Mouse (Mus musculus): ENCODE data around the gene Tspyl3. TPM values are rescaled to one million over a fixed set of nuclear protein-coding genes. Genes with fewer than 3 reads are reported as not detected.

The Tspyl3 gene
- total and polyA plus RNA-seq, 3 experiments, result 0.27 TPM; not detected in 1

- peak; percentile 38 for ATAC-seq (ENCODE audit: extremely low read depth, insufficient number of reproducible peaks, low FRiP score, poor library complexity, severe bottlenecking)
- Histone ChIP-seq H3K4me1 (ENCODE audit: insufficient read depth, low read depth, low read length) (peaks cover 62% of the 10 kb centered on the region), H3K4me3 (ENCODE audit: low read depth, low read length) (peak within 1 kb of the TSS; percentile 88), H3K27me3 (ENCODE audit: insufficient read depth, low read length) (no peaks in the 10 kb centered on the region), H3K36me3 (replicated peaks) (peaks cover 59% of the 10 kb centered on the region), H3K9me3 (replicated peaks) (no peaks in the 10 kb centered on the region)
- DNase-seq (ENCODE audit: low spot score), result peak; percentile 85
- TF ChIP-seq TAL1 (conservative IDR thresholded peaks at IDR 0.05; ENCODE audit: low read depth, low read length), result no peak
- no peak for TF ChIP-seq POLR2AphosphoS5 (IDR thresholded peaks at IDR 0.05; ENCODE audit: insufficient replicate concordance, low read depth, low read length)
Observed at GRCm38 (mm10) chr2:153241250-153242014, 16.2 kb upstream of the Tspyl3 start, which contains the start of the genes Plagl2 and Pofut1. TSS of gene Plagl2 (minus strand) at chr2:153241426. TSS of gene Pofut1 (plus strand) at chr2:153241533.

- no peaks in the 10 kb centered on the region for H3K27me3 ChIP-seq (ENCODE audit: insufficient read depth, low read length)
- peak overlapping the region; percentile 88 for H3K4me3 ChIP-seq (ENCODE audit: low read depth, low read length)
- peak; percentile 62 for DNase-seq (ENCODE audit: low spot score)
- H3K36me3 ChIP-seq (replicated peaks), result peaks cover 61% of the 10 kb centered on the region
- ATAC-seq (ENCODE audit: extremely low read depth, insufficient number of reproducible peaks, low FRiP score, poor library complexity, severe bottlenecking), result peak; percentile 61
- TF ChIP-seq GATA2 (IDR thresholded peaks at IDR 0.05; ENCODE audit: borderline replicate concordance, low read depth, low read length) (no peak), POLR2AphosphoS5 (IDR thresholded peaks at IDR 0.05; ENCODE audit: insufficient replicate concordance, low read depth, low read length) (0 out of 2 replicates have a peak, but pooled peaks have one; percentile 73), TAL1 (conservative IDR thresholded peaks at IDR 0.05; ENCODE audit: low read depth, low read length) (peak; percentile 91)
- H3K9me3 ChIP-seq (replicated peaks), result no peaks in the 10 kb centered on the region
- peaks cover 65% of the 10 kb centered on the region for H3K4me1 ChIP-seq (ENCODE audit: insufficient read depth, low read depth, low read length)
Observed at GRCm38 (mm10) chr2:153240701-153241235, 15.5 kb upstream of the Tspyl3 start.

GRCm38 (mm10) chr2:153239860-153240480 is 14.7 kb upstream of the Tspyl3 start:
- Histone ChIP-seq H3K36me3 (replicated peaks) (peaks cover 61% of the 10 kb centered on the region), H3K4me3 (ENCODE audit: low read depth, low read length) (peak overlapping the region; percentile 88), H3K27me3 (ENCODE audit: insufficient read depth, low read length) (no peaks in the 10 kb centered on the region), H3K4me1 (ENCODE audit: insufficient read depth, low read depth, low read length) (peaks cover 64% of the 10 kb centered on the region), H3K9me3 (replicated peaks) (no peaks in the 10 kb centered on the region)
- TF ChIP-seq GATA2 (IDR thresholded peaks at IDR 0.05; ENCODE audit: borderline replicate concordance, low read depth, low read length) (no peak), POLR2AphosphoS5 (IDR thresholded peaks at IDR 0.05; ENCODE audit: insufficient replicate concordance, low read depth, low read length) (no peak), TAL1 (conservative IDR thresholded peaks at IDR 0.05; ENCODE audit: low read depth, low read length) (no peak), CTCF (IDR thresholded peaks at IDR 0.05; ENCODE audit: low read depth, low read length) (no peak), GATA1 (IDR thresholded peaks at IDR 0.05; ENCODE audit: borderline replicate concordance, low read length) (no peak)
- ATAC-seq (ENCODE audit: extremely low read depth, insufficient number of reproducible peaks, low FRiP score, poor library complexity, severe bottlenecking) (no peak), DNase-seq (ENCODE audit: low spot score) (no peak)

- no peaks in the 10 kb centered on the region for H3K27me3 ChIP-seq (ENCODE audit: insufficient read depth, low read length)
- no peaks in the 10 kb centered on the region for H3K9me3 ChIP-seq (replicated peaks)
- TF ChIP-seq CTCF (IDR thresholded peaks at IDR 0.05; ENCODE audit: low read depth, low read length) (no peak), GATA2 (IDR thresholded peaks at IDR 0.05; ENCODE audit: borderline replicate concordance, low read depth, low read length) (no peak), POLR2AphosphoS5 (IDR thresholded peaks at IDR 0.05; ENCODE audit: insufficient replicate concordance, low read depth, low read length) (no peak), TAL1 (conservative IDR thresholded peaks at IDR 0.05; ENCODE audit: low read depth, low read length) (no peak)
- peaks cover 63% of the 10 kb centered on the region for H3K4me1 ChIP-seq (ENCODE audit: insufficient read depth, low read depth, low read length)
- ATAC-seq (ENCODE audit: extremely low read depth, insufficient number of reproducible peaks, low FRiP score, poor library complexity, severe bottlenecking) (no peak), DNase-seq (ENCODE audit: low spot score) (no peak)
- H3K36me3 ChIP-seq (replicated peaks), result peaks cover 61% of the 10 kb centered on the region
- peak overlapping the region; percentile 88 for H3K4me3 ChIP-seq (ENCODE audit: low read depth, low read length)
Observed at GRCm38 (mm10) chr2:153239021-153239859, 14.0 kb upstream of the Tspyl3 start.

- ATAC-seq (ENCODE audit: extremely low read depth, insufficient number of reproducible peaks, low FRiP score, poor library complexity, severe bottlenecking) (no peak), DNase-seq (ENCODE audit: low spot score) (no peak)
- peaks cover 63% of the 10 kb centered on the region for H3K4me1 ChIP-seq (ENCODE audit: insufficient read depth, low read depth, low read length)
- H3K4me3 ChIP-seq (ENCODE audit: low read depth, low read length), result peak overlapping the region; percentile 88; the same call in 1 of the 2 replicates
- H3K9me3 ChIP-seq (replicated peaks), result no peaks in the 10 kb centered on the region
- H3K27me3 ChIP-seq (ENCODE audit: insufficient read depth, low read length), result no peaks in the 10 kb centered on the region
- H3K36me3 ChIP-seq (replicated peaks), result peaks cover 62% of the 10 kb centered on the region
- no peak for TF ChIP-seq GATA2 (IDR thresholded peaks at IDR 0.05; ENCODE audit: borderline replicate concordance, low read depth, low read length)
- TF ChIP-seq GATA1 (IDR thresholded peaks at IDR 0.05; ENCODE audit: borderline replicate concordance, low read length), result no peak
- no peak for TF ChIP-seq POLR2AphosphoS5 (IDR thresholded peaks at IDR 0.05; ENCODE audit: insufficient replicate concordance, low read depth, low read length)
- TF ChIP-seq TAL1 (conservative IDR thresholded peaks at IDR 0.05; ENCODE audit: low read depth, low read length), result no peak
- no peak for TF ChIP-seq CTCF (IDR thresholded peaks at IDR 0.05; ENCODE audit: low read depth, low read length)
Observed at GRCm38 (mm10) chr2:153238406-153238805, 13.2 kb upstream of the Tspyl3 start.
